Mouse (Mus musculus) liver, adult 2 months (tissue): ENCODE results near the gene Tmem219. TPM values are rescaled to one million over a fixed set of nuclear protein-coding genes. Genes with fewer than 3 reads are reported as not detected.

Experiments
- DNase-seq: peaks from one replicate; pipeline ENCODE4 v3.0.0-alpha.2; 2011; ENCODE audit warnings: low read depth, low spot score; ENCODE audit errors: extremely low read depth
- H3K27ac ChIP-seq: fragments of 200-500 bp; replicated peaks from 2 replicates; pipeline ENCODE4 v1.5.1; 2012; ENCODE audit warnings: low read depth, mild to moderate bottlenecking, control low read depth, inconsistent platforms, low read length; ENCODE audit not compliant: insufficient read depth
- H3K27me3 ChIP-seq: fragments of 200-500 bp; 2 replicates; pipeline ENCODE4 v1.6.1; 2012; ENCODE audit warnings: mild to moderate bottlenecking, moderate library complexity, low read length, inconsistent platforms; ENCODE audit not compliant: control insufficient read depth, insufficient read depth
- H3K36me3 ChIP-seq: fragments of 200-500 bp; 2 replicates; pipeline ENCODE4 v1.6.1; 2012; ENCODE audit warnings: low read length, inconsistent platforms; ENCODE audit not compliant: control insufficient read depth, insufficient read depth
- H3K4me1 ChIP-seq: fragments of 200-500 bp; 2 replicates; pipeline ENCODE4 v1.6.1; 2011; ENCODE audit warnings: low read length; ENCODE audit not compliant: control insufficient read depth, insufficient read depth
- H3K4me3 ChIP-seq: fragments of 200-500 bp; 2 replicates; pipeline ENCODE4 v1.5.1; 2011; ENCODE audit warnings: low read depth, mild to moderate bottlenecking, control low read depth, low read length, moderate library complexity; ENCODE audit not compliant: insufficient read depth
- H3K79me2 ChIP-seq: fragments of 200-500 bp; 2 replicates; pipeline ENCODE4 v1.6.1; 2012; ENCODE audit warnings: inconsistent platforms, mild to moderate bottlenecking, low read length, moderate library complexity; ENCODE audit not compliant: control insufficient read depth, insufficient read depth
- H3K9ac ChIP-seq: fragments of 200-500 bp; 2 replicates; pipeline ENCODE4 v1.6.1; 2012; ENCODE audit warnings: low read depth, mild to moderate bottlenecking, control low read depth, inconsistent platforms, low read length
- CTCF ChIP-seq: fragments of 200-500 bp; IDR thresholded peaks from 2 replicates; pipeline ENCODE4 v1.5.1; 2011; ENCODE audit warnings: low read depth, low read length, control low read depth
- POLR2A ChIP-seq: fragments of 200-500 bp; IDR thresholded peaks from 2 replicates; pipeline ENCODE4 v1.6.1; 2011; ENCODE audit warnings: low read length, control low read depth; ENCODE audit not compliant: insufficient read depth; ENCODE audit errors: extremely low read depth
- WGBS: fragments of 180-500 bp; shearing (Covaris S2); methylation state at CpG from one replicate; pipeline ENCODE4 v1.1.7; 2018; 5-methylcytosine and 5-hydroxymethylcytosine counted together
- polyA plus RNA-seq: library from polyadenylated mRNA; depleted of rRNA; stranded (reverse); fragments of >200 nt; gene quantifications from 2 replicates; pipeline ENCODE4 v1.2.3, GENCODE M21; 2012
- total RNA-seq: library from RNA; depleted of rRNA; stranded (reverse); fragments of >200 nt; gene quantifications from 2 replicates; pipeline ENCODE4 v1.2.3, GENCODE M21; 2014

The Tmem219 gene
- total and polyA plus RNA-seq, 2 experiments = 78.4 to 120 TPM

DNA sequence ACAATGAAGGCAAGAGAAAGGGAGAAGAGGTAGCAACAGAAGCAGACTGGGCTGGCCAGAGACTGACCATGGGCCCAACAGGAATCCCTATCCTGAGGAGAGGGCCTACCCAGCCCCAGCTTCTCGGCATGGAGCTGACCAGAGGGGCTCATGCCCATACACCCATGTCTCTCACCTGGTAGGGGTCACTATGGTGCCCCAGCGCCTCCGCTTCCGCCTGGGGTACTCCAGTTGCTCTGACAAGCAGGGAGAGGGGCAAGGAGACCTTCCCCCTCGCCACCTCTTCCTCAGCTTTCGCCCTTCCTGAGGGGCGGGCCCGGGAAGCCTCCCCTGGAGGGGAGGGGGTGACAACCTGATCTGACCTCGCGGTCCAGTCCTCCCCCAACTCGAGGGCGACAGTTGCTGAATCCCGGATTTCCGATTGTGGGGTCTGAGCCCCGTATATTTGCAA is 39.0 kb downstream of the Tmem219 start:
- Histone ChIP-seq H3K79me2 (peaks cover 8% of the 10 kb centered on the region; the same call in 1 of the 2 replicates), H3K36me3 (peaks cover 32% of the 10 kb centered on the region), H3K4me1 (peaks cover 4% of the 10 kb centered on the region), H3K27me3 (no peaks in the 10 kb centered on the region), H3K4me3 (peak overlapping the region; percentile 85), H3K27ac (peak overlapping the region; percentile 72), H3K9ac (peak overlapping the region; percentile 92)
- WGBS = 13% methylated on average over 15 of the region's 15 CpGs
- TF ChIP-seq POLR2A = no peak
- no peak for TF ChIP-seq CTCF
- DNase-seq = no peak

DNA sequence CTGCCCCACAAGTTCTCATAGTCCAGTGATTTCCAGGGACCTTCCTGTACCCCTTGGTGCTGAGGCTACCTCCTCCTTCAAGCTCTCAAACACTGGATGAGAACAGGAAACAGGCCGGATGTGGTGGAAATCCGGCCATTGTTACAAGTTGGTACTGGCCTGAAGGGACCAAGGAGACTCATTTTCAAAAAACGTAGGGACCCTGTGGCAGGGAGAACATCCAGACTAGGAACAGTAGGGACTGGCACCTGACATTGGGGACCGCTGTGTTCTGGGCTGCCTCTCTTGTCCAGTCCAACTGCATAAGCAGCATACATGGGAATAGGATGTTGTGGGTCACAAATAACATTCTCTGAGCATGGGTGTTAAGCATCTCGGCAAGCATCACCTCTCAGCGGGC is 41.7 kb downstream of the Tmem219 start:
- Histone ChIP-seq H3K79me2 (peaks cover 8% of the 10 kb centered on the region; the same call in 1 of the 2 replicates), H3K27me3 (no peaks in the 10 kb centered on the region), H3K9ac (peak overlapping the region; percentile 32; the same call in 1 of the 2 replicates), H3K4me1 (peaks cover 11% of the 10 kb centered on the region), H3K27ac (peak overlapping the region; percentile 26), H3K36me3 (peaks cover 44% of the 10 kb centered on the region), H3K4me3 (no peak overlapping the region; the same call in 1 of the 2 replicates)
- DNase-seq = no peak
- no peak for TF ChIP-seq CTCF
- TF ChIP-seq POLR2A = no peak
- WGBS = 79% methylated on average over 6 of the region's 6 CpGs

DNA sequence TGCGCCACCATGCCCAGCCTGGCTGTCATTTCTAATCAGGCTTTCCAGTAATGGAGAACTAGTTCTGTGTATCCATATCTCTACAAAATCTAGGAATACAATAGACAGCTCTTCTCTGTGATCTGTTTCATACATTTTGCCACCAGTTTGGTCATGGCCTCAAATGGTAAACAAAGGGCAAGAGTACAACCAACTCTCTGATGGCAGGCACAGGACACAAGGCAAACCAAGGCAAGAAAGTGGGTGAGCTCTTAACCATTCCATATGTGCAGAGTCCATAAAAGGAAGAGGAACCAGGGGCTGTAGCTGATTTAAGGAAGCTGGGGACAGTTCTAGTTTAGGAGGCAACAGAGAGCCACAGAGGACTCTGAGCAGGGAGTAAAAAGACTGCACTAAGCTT is 45.5 kb downstream of the Tmem219 start:
- no peak for TF ChIP-seq CTCF
- no peak for TF ChIP-seq POLR2A
- H3K9ac ChIP-seq = no peak overlapping the region
- H3K79me2 ChIP-seq = no peaks in the 10 kb centered on the region
- H3K4me3 ChIP-seq = no peak overlapping the region
- peaks cover 74% of the 10 kb centered on the region for H3K36me3 ChIP-seq
- no peak for DNase-seq
- 95% methylated on average over 1 of the region's 1 CpGs for WGBS
- H3K27me3 ChIP-seq = no peaks in the 10 kb centered on the region
- no peak overlapping the region for H3K27ac ChIP-seq
- peaks cover 6% of the 10 kb centered on the region; the same call in 1 of the 2 replicates for H3K4me1 ChIP-seq

DNA sequence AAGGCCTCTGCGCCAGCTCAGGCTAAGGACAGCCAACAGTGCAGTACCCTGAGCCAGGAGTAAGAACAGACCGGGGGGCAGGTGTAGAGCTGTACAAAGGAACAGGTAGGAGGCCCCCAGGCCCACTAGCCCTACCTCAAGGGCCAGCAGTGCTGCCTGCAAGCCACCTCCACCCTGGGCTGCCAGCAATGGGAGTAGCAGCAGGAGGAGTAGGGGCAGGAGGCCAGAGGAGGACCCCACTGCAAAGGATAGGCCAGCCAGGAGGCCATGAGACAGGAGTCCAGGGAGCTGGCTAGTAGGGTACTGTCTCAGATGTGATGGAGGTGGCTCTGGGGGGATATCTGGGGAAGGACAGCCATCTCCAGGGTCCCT is 52.2 kb downstream of the Tmem219 start:
- no peaks in the 10 kb centered on the region for H3K79me2 ChIP-seq
- H3K9ac ChIP-seq = no peak overlapping the region
- peaks cover 56% of the 10 kb centered on the region for H3K36me3 ChIP-seq
- DNase-seq = no peak
- no peak overlapping the region for H3K27ac ChIP-seq
- WGBS = 97% methylated on average over 2 of the region's 2 CpGs
- no peaks in the 10 kb centered on the region for H3K4me1 ChIP-seq
- H3K4me3 ChIP-seq = no peak overlapping the region
- H3K27me3 ChIP-seq = no peaks in the 10 kb centered on the region
- no peak for TF ChIP-seq POLR2A
- no peak for TF ChIP-seq CTCF

DNA sequence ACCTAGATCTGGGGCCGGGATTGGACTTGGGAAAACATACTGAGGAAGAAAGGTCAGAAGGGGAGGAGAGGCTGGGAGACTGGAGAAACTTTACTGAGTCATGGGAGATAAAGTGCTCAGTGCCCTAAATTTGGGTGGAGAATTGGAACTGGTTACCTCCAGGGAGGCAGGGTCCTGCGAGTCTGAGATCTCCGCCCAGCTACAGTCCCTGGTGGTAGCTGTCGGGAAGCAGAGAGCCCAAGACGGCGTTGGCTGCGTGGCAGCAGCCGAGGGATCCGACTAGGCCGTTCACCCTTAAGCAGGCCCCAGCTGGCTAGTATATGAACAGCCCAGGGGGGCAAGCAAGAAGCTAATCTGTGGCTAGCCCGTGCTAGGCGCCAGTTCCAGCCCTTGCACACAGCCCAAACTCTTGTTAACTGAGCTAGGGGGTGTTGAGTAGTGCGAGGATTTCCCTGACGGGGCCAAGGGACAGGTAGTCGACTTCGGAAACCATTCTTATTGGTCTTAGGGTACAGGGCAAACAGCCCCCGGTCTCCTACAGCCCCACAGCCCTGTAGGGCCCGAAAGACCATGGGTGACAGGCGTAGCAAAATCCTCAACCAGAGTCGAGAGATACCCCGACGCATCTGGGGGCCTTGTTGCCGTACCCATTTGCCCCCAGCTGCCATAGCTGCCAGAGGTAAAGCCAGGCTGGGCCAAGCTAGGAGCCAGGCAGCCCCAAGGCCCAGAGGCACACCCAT is 52.8 kb downstream of the Tmem219 start:
- H3K4me3 ChIP-seq = no peak overlapping the region
- no peak for DNase-seq
- WGBS = 93% methylated on average over 23 of the region's 23 CpGs
- H3K79me2 ChIP-seq = no peaks in the 10 kb centered on the region
- H3K4me1 ChIP-seq = no peaks in the 10 kb centered on the region
- TF ChIP-seq CTCF = no peak
- no peak for TF ChIP-seq POLR2A
- peaks cover 50% of the 10 kb centered on the region for H3K36me3 ChIP-seq
- H3K9ac ChIP-seq = no peak overlapping the region
- H3K27me3 ChIP-seq = no peaks in the 10 kb centered on the region
- H3K27ac ChIP-seq = no peak overlapping the region

DNA sequence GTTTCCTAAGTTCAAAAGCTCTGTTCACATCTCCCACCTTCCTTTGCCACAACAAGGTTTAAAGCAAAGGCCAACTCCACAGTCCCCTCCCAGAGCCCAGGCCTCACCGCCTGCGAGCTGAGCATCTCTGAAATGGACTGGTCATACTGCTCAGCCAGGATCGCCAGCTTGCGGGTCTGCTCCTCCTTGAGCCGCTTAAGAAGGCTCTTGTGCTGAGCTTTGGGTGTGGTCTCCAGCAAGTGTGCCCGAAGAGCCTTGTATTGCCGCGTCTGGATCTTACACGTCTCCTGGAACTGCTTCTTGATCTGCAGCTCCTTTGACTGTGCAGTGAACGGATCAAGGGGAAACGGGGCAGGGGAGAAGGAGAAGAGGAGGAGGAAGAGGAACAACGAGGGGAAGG is 54.7 kb downstream of the Tmem219 start:
- DNase-seq = no peak
- peaks cover 32% of the 10 kb centered on the region; the same call in 1 of the 2 replicates for H3K36me3 ChIP-seq
- 84% methylated on average over 12 of the region's 12 CpGs for WGBS

More for the DNA sequence above, 54.7 kb downstream of the Tmem219 start:
- Histone ChIP-seq H3K4me3 (no peak overlapping the region), H3K4me1 (no peaks in the 10 kb centered on the region), H3K9ac (no peak overlapping the region), H3K27ac (no peak overlapping the region), H3K27me3 (no peaks in the 10 kb centered on the region), H3K79me2 (no peaks in the 10 kb centered on the region)
- TF ChIP-seq POLR2A (no peak), CTCF (no peak)
